Mouse (Mus musculus): ENCODE results near the gene Shq1. TPM values are rescaled to one million over a fixed set of nuclear protein-coding genes. Genes with fewer than 3 reads are reported as not detected.
A peak's percentile ranks its signal among the peaks of the same experiment; 100 is the strongest.

Shq1 gene
- polyA plus RNA-seq, 1 experiment from 2014 or later = 6.8 TPM

DNA sequence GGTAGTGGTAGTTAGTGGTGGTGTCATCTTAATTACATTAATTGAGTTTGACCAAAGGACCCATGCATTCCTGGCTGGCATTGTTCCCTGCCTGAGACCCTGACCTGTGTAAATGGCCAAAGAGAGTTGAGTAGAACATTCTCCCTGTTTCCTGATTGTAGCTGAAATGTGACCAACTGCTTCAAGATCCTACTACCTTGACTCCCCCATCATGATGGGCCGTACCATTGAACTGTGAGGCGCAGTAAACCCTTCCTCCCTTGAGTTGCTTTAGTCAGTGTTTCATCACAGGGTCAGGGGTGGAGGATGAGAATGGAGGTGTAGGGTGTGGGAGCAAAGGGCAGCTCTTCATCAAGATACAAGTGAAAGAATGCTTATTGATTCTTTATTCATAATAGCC lies 7.7 kb upstream of the Shq1 start:
- Histone ChIP-seq H3K27me3 (ENCODE audit: control insufficient read depth, insufficient read depth, low read length) (no peaks in the 10 kb centered on the region), H3K36me3 (ENCODE audit: control insufficient read depth, insufficient read depth, low read length) (no peaks in the 10 kb centered on the region), H3K4me1 (ENCODE audit: control insufficient read depth, insufficient read depth, low read length) (no peaks in the 10 kb centered on the region), H3K9me3 (ENCODE audit: control insufficient read depth, low read length) (no peaks in the 10 kb centered on the region), H3K4me3 (ENCODE audit: low read depth, low read length) (no peak overlapping the region), H3K4me2 (ENCODE audit: low read depth, low read length) (no peak overlapping the region), H3K27ac (ENCODE audit: low read depth, low read length) (no peak overlapping the region), H3K9ac (replicated peaks; ENCODE audit: low read depth, low read length) (no peak overlapping the region)
- 94% methylated on average over 2 of the region's 2 CpGs for WGBS
- no peak for ATAC-seq (ENCODE audit: low read depth)

DNA sequence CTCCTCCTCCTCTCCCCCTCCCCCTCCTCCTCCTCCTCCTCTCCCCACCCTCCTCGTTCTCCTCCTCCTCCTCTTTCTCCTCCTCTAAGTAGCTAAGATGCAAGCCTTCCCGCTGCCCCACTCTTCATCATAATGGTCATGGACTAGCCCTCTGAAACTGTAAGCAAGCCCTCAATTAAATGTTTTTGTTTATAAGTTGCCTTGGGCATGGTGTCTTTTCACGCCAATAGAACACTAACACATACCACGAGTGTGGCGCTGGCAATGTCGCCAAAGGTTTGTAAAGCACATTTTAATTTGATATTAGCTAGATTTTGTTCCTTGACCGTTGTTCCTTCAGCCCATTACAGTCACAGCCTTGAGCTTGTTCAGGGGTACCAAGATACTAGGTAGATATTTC lies 5.5 kb upstream of the Shq1 start:
- H3K9ac ChIP-seq (replicated peaks; ENCODE audit: low read depth, low read length) = no peak overlapping the region
- WGBS = 90% methylated on average over 6 of the region's 7 CpGs
- H3K4me1 ChIP-seq (ENCODE audit: control insufficient read depth, insufficient read depth, low read length) = no peaks in the 10 kb centered on the region
- H3K4me2 ChIP-seq (ENCODE audit: low read depth, low read length) = no peak overlapping the region
- no peaks in the 10 kb centered on the region for H3K9me3 ChIP-seq (ENCODE audit: control insufficient read depth, low read length)
- no peak overlapping the region for H3K27ac ChIP-seq (ENCODE audit: low read depth, low read length)
- H3K27me3 ChIP-seq (ENCODE audit: control insufficient read depth, insufficient read depth, low read length) = no peaks in the 10 kb centered on the region
- H3K4me3 ChIP-seq (ENCODE audit: low read depth, low read length) = no peak overlapping the region
- no peaks in the 10 kb centered on the region for H3K36me3 ChIP-seq (ENCODE audit: control insufficient read depth, insufficient read depth, low read length)
- no peak for ATAC-seq (ENCODE audit: low read depth)

DNA sequence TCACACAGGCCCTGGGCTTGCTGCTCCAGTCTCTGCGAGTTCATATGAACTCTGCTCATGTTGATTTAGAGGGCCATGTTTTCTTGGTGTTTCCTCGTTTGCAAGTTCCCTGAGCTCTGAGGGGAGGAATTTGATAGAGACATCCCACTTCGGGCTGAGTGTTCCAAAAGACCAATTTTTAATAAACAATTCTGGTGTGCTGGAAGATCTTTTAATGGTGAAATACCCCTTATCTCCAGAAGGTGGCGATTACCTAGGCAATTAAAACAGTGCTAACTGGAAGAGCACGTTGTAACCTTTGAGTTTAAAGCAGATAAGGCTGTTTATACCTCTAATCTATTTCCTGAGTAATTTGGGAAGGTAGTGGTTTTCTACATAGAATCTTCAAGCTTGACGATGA lies 4.0 kb upstream of the Shq1 start:
- H3K27me3 ChIP-seq (ENCODE audit: control insufficient read depth, insufficient read depth, low read length) = no peaks in the 10 kb centered on the region
- no peak overlapping the region for H3K4me3 ChIP-seq (ENCODE audit: low read depth, low read length)
- no peaks in the 10 kb centered on the region for H3K36me3 ChIP-seq (ENCODE audit: control insufficient read depth, insufficient read depth, low read length)
- no peak overlapping the region for H3K27ac ChIP-seq (ENCODE audit: low read depth, low read length)
- 29% methylated on average over 6 of the region's 6 CpGs for WGBS
- no peaks in the 10 kb centered on the region for H3K4me1 ChIP-seq (ENCODE audit: control insufficient read depth, insufficient read depth, low read length)
- H3K4me2 ChIP-seq (ENCODE audit: low read depth, low read length) = no peak overlapping the region
- no peak for ATAC-seq (ENCODE audit: low read depth)
- no peak overlapping the region for H3K9ac ChIP-seq (replicated peaks; ENCODE audit: low read depth, low read length)
- no peaks in the 10 kb centered on the region for H3K9me3 ChIP-seq (ENCODE audit: control insufficient read depth, low read length)

DNA sequence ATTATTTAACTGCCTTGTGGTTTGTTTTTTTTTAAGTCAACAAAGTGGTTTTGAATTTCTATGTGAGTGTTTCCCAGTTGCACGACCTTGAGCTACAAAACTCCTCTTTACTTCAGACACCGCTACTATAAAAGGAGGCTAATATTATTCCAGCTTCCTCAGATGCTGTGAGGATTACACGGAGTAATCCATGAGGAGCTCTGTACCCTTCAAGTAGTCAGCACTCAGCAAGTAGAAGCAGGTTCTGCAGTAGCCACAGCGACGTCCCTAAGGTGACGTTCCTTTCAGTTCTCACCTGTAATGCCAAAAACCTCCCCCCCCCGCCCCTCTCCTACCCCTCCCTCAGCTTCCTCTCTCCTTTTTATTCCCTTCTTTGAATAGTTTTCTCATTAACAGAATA lies 444 bp upstream of the Shq1 start:
- peak overlapping the region; percentile 65 for H3K4me2 ChIP-seq (ENCODE audit: low read depth, low read length)
- H3K27ac ChIP-seq (ENCODE audit: low read depth, low read length) = no peak overlapping the region
- no peaks in the 10 kb centered on the region for H3K4me1 ChIP-seq (ENCODE audit: control insufficient read depth, insufficient read depth, low read length)
- H3K9me3 ChIP-seq (ENCODE audit: control insufficient read depth, low read length) = no peaks in the 10 kb centered on the region
- no peaks in the 10 kb centered on the region for H3K27me3 ChIP-seq (ENCODE audit: control insufficient read depth, insufficient read depth, low read length)
- no peaks in the 10 kb centered on the region for H3K36me3 ChIP-seq (ENCODE audit: control insufficient read depth, insufficient read depth, low read length)
- WGBS = 12% methylated on average over 7 of the region's 7 CpGs
- peak overlapping the region; percentile 52 for H3K4me3 ChIP-seq (ENCODE audit: low read depth, low read length)
- no peak overlapping the region for H3K9ac ChIP-seq (replicated peaks; ENCODE audit: low read depth, low read length)
- ATAC-seq (ENCODE audit: low read depth) = no peak

DNA sequence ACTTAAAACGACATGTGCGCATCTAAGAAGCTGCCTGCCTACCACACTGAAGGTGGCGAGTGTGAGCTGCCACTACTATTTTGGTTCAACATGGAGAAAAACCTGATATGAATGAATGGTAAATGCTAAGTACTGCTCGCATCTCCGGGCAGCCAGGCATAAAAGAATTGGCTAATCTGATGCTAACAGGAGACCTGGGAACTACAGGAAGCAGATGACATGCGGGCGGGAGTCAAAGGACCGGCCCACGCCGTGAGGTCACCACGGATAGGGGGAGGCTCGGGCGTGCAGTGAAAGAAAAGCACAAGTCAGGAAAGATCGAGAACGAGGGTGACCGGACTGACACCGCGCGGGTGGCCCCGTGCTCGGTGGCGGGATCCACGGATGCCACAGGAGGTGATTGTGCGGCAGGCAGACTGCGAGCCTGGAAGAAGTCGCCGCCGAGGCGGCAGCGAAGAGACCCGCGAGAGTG lies 551 bp downstream of the Shq1 start:
- WGBS = 1% methylated on average over 32 of the region's 32 CpGs
- H3K27ac ChIP-seq (ENCODE audit: low read depth, low read length) = no peak overlapping the region
- peak; percentile 60; the same call in 1 of the 2 replicates for ATAC-seq (ENCODE audit: low read depth)

DNA sequence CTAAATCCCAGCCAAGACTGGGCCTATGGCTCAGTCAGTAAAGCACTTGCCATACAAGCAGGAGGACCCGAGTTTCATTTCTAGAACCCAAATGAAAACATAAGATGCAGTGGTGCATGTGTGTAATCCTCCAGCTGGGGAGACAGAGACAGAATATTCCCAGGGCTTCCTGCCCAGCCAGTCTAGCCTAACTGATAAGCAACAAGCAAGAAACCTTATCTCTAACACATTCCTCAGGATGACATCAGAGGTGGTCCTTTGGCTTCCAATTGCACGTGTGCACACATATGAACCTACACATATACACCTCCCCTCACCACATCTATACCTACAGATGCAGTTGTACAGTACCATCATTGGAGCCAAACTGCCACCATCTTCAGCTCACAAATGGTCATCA lies 2.1 kb downstream of the Shq1 start:
- Histone ChIP-seq H3K4me3 (ENCODE audit: low read depth, low read length) (no peak overlapping the region), H3K9me3 (ENCODE audit: control insufficient read depth, low read length) (no peaks in the 10 kb centered on the region), H3K36me3 (ENCODE audit: control insufficient read depth, insufficient read depth, low read length) (no peaks in the 10 kb centered on the region), H3K4me2 (ENCODE audit: low read depth, low read length) (no peak overlapping the region), H3K27ac (ENCODE audit: low read depth, low read length) (no peak overlapping the region), H3K27me3 (ENCODE audit: control insufficient read depth, insufficient read depth, low read length) (no peaks in the 10 kb centered on the region), H3K9ac (replicated peaks; ENCODE audit: low read depth, low read length) (no peak overlapping the region), H3K4me1 (ENCODE audit: control insufficient read depth, insufficient read depth, low read length) (no peaks in the 10 kb centered on the region)
- WGBS = 76% methylated on average over 2 of the region's 2 CpGs
- ATAC-seq (ENCODE audit: low read depth) = no peak

More for the DNA sequence above, 551 bp downstream of the Shq1 start:
- Histone ChIP-seq H3K9me3 (ENCODE audit: control insufficient read depth, low read length) (no peaks in the 10 kb centered on the region), H3K4me3 (ENCODE audit: low read depth, low read length) (peak overlapping the region; percentile 52), H3K4me1 (ENCODE audit: control insufficient read depth, insufficient read depth, low read length) (no peaks in the 10 kb centered on the region), H3K27me3 (ENCODE audit: control insufficient read depth, insufficient read depth, low read length) (no peaks in the 10 kb centered on the region), H3K4me2 (ENCODE audit: low read depth, low read length) (peak overlapping the region; percentile 65), H3K9ac (replicated peaks; ENCODE audit: low read depth, low read length) (peak overlapping the region; percentile 25), H3K36me3 (ENCODE audit: control insufficient read depth, insufficient read depth, low read length) (no peaks in the 10 kb centered on the region)

DNA sequence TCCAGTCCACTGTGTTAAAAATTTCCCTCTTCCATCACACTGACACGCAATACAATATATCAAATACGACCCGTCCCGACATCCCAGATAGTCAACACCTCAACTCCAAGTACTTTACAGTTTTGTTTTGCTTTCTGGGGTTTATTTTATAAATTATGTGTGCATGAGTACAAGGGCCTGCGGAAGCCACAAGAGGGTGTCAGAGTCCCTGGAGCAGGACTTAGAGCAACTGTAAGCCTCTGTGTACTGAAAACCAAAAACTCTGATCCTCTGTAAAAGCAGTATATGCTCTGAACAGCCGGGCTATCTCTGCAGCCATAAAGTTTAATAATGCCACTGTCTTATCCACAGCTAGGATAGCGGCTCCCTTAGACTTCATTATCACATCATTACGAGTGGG lies 3.3 kb downstream of the Shq1 start:
- WGBS = 82% methylated on average over 8 of the region's 8 CpGs
- Histone ChIP-seq H3K4me2 (ENCODE audit: low read depth, low read length) (no peak overlapping the region), H3K36me3 (ENCODE audit: control insufficient read depth, insufficient read depth, low read length) (no peaks in the 10 kb centered on the region), H3K9ac (replicated peaks; ENCODE audit: low read depth, low read length) (no peak overlapping the region), H3K27me3 (ENCODE audit: control insufficient read depth, insufficient read depth, low read length) (no peaks in the 10 kb centered on the region), H3K4me1 (ENCODE audit: control insufficient read depth, insufficient read depth, low read length) (no peaks in the 10 kb centered on the region), H3K27ac (ENCODE audit: low read depth, low read length) (no peak overlapping the region), H3K9me3 (ENCODE audit: control insufficient read depth, low read length) (no peaks in the 10 kb centered on the region), H3K4me3 (ENCODE audit: low read depth, low read length) (no peak overlapping the region)
- ATAC-seq (ENCODE audit: low read depth) = no peak

DNA sequence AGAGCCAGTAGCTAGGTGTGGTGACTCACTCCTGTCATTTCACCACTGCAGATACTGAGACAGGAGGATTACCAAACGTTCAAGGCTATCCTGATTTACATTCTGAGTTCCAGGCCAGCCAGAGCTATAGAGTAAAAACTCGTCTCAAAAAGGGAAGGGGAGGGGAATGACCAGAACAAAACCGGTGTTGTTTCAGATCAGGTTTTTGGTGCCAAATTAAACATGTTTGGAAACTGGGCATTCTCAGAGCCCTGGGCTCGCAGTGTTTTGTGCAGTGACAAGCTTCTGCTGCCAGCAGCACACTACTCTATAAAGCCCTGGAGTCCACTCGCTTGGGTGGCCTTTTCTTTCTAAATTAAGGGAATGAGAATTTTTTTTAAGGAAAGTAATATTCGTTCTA lies 8.7 kb downstream of the Shq1 start:
- Histone ChIP-seq H3K36me3 (ENCODE audit: control insufficient read depth, insufficient read depth, low read length) (no peaks in the 10 kb centered on the region), H3K9me3 (ENCODE audit: control insufficient read depth, low read length) (no peaks in the 10 kb centered on the region), H3K27me3 (ENCODE audit: control insufficient read depth, insufficient read depth, low read length) (no peaks in the 10 kb centered on the region), H3K4me1 (ENCODE audit: control insufficient read depth, insufficient read depth, low read length) (no peaks in the 10 kb centered on the region), H3K4me3 (ENCODE audit: low read depth, low read length) (no peak overlapping the region), H3K4me2 (ENCODE audit: low read depth, low read length) (no peak overlapping the region), H3K9ac (replicated peaks; ENCODE audit: low read depth, low read length) (no peak overlapping the region), H3K27ac (ENCODE audit: low read depth, low read length) (no peak overlapping the region)
- no peak; the same call in 1 of the 2 replicates for ATAC-seq (ENCODE audit: low read depth)
- WGBS = 75% methylated on average over 6 of the region's 6 CpGs

DNA sequence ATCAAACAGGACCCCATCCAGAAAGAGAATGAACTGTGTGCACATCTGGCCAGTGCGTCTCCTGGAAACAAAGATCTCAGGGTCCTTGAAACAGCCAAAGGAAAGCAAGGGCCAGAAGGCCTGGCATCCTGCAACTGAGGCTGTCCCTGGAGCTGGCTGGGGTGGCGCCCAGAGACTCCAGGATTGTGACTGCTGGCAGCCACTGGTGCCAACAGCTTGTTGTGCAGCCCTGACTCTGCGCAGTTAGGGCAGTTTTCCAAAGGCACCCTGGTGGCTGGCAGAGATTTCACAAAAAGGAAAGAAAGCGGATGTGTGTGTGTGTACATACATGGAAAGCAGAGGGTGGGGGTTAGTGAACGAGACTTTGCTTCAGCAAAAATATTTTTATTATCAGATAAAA lies 10.6 kb downstream of the Shq1 start:
- ATAC-seq (ENCODE audit: low read depth) = peak; percentile 68; the same call in 1 of the 2 replicates
- Histone ChIP-seq H3K36me3 (ENCODE audit: control insufficient read depth, insufficient read depth, low read length) (no peaks in the 10 kb centered on the region), H3K4me3 (ENCODE audit: low read depth, low read length) (no peak overlapping the region), H3K27ac (ENCODE audit: low read depth, low read length) (no peak overlapping the region), H3K4me2 (ENCODE audit: low read depth, low read length) (no peak overlapping the region), H3K27me3 (ENCODE audit: control insufficient read depth, insufficient read depth, low read length) (no peaks in the 10 kb centered on the region), H3K9me3 (ENCODE audit: control insufficient read depth, low read length) (no peaks in the 10 kb centered on the region), H3K4me1 (ENCODE audit: control insufficient read depth, insufficient read depth, low read length) (no peaks in the 10 kb centered on the region), H3K9ac (replicated peaks; ENCODE audit: low read depth, low read length) (no peak overlapping the region)
- 73% methylated on average over 5 of the region's 5 CpGs for WGBS
